ENCODE assay signal across 29 mouse cellular contexts in the genomic region with DNA sequence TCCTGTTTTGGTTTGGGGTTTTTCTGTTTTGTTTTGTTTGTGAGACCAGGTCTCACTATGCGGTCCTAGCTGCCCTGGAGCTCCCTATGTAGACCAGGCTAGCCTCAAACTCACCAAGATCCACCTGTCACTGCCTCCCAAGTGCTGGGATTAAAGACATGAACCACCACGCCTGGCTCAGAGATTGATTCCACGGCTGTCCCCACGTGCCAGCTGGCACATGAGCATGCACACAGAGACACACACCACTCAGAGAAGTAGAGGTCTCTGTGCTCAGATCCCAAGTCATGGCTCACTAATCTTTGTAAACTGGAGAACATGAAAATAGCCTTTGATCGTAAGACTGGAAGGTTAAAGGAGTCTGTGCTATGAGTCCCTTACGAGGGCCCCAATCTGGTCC. TPM values are rescaled to one million over a fixed set of nuclear protein-coding genes. Genes with fewer than 3 reads are reported as not detected.
"Had no signal": no experiment of that assay in that cellular context is flagged by ENCODE, and none has a peak within 500 bp of the region (broad histone marks: within the 10 kb centered on the region; RNA-seq: fewer than 3 reads in every experiment).

No protein-coding gene starts in this region.

- H3K36me3 ChIP-seq: hindbrain, embryonic 10.5 days; hindbrain, embryonic 12.5 days; intestine, embryonic 15.5 days; limb, embryonic 10.5 days; limb, embryonic 12.5 days; liver, embryonic 13.5 days; liver, embryonic 15.5 days had no signal

- H3K27ac ChIP-seq: hindbrain, embryonic 12.5 days; hindbrain, embryonic 14.5 days; intestine, embryonic 15.5 days; layer of hippocampus, adult 2 months; left cerebral cortex, adult 2 months; limb, embryonic 12.5 days; liver, embryonic 13.5 days; liver, embryonic 15.5 days had no signal

- H3K27me3 ChIP-seq: hindbrain, embryonic 12.5 days; intestine, embryonic 15.5 days had no signal

- H3K4me3 ChIP-seq: hindbrain, embryonic 10.5 days; hindbrain, embryonic 12.5 days; intestine, embryonic 15.5 days; layer of hippocampus, adult 2 months; left cerebral cortex, adult 2 months; limb, embryonic 10.5 days; limb, embryonic 12.5 days; liver, embryonic 13.5 days; liver, embryonic 15.5 days had no signal

- H3K9ac ChIP-seq: hindbrain, embryonic 12.5 days; hindbrain, embryonic 14.5 days; intestine, embryonic 15.5 days; limb, embryonic 12.5 days; liver, embryonic 13.5 days; liver, embryonic 15.5 days; liver, postnatal 0 days had no signal

- H3K9me3 ChIP-seq: hindbrain, embryonic 10.5 days; hindbrain, embryonic 12.5 days; intestine, embryonic 15.5 days; limb, embryonic 10.5 days; limb, embryonic 12.5 days; liver, embryonic 13.5 days; liver, embryonic 15.5 days had no signal

- H3K4me2 ChIP-seq: hindbrain, embryonic 12.5 days; hindbrain, embryonic 14.5 days; intestine, embryonic 15.5 days; limb, embryonic 12.5 days; liver, embryonic 11.5 days; liver, embryonic 13.5 days; liver, embryonic 15.5 days had no signal

- DNase-seq: gastrocnemius, postnatal 14 days; heart, postnatal 10 days; heart, postnatal 4 days; kidney, adult 18-20 months; kidney, adult 9 months; kidney, postnatal 10 days; kidney, postnatal 25 days; kidney, postnatal 4 days; liver; liver, embryonic 13.5 days; liver, postnatal 0 days had no signal

- ATAC-seq: hindbrain, embryonic 16.5 days; inflammation-experienced regulatory T-cells, adult 6 months; intestine, embryonic 15.5 days; intestine, postnatal 0 days; liver, postnatal 0 days had no signal

RNA-seq across cellular contexts. Expression of gene Smtnl2, which starts 7.5 kb away (rescaled TPM):
- polyA plus RNA-seq: inflammation-experienced regulatory T-cells, adult 6 months had no signal

RNA-seq across cellular contexts. Expression of gene Ggt6, which starts 16.3 kb away (rescaled TPM):
- total RNA-seq: granulocyte monocyte progenitor cell, adult 5-6 weeks; heart, postnatal 10 days; heart, postnatal 4 days; layer of hippocampus, adult 2 months; layer of hippocampus, postnatal 10 days; left cerebral cortex, postnatal 14 days had no signal
- polyA plus RNA-seq: heart, embryonic 14.5 days; hindbrain, embryonic 10.5 days; hindbrain, embryonic 16.5 days; inflammation-experienced regulatory T-cells, adult 6 months; liver, embryonic 11.5 days; liver, embryonic 13.5 days had no signal

RNA-seq across cellular contexts. Expression of gene Tekt1, which starts 56.8 kb away (rescaled TPM):
- total RNA-seq: heart, postnatal 25 days had no signal
- polyA plus RNA-seq: inflammation-experienced regulatory T-cells, adult 6 months; liver, embryonic 13.5 days; liver, embryonic 15.5 days; liver, postnatal 0 days had no signal
